Mouse (Mus musculus) embryonic stem cell, embryonic (primary cell): ENCODE measurements at regions not wholly inside any gene's neighbourhood (a gene's known extent, or its start where the extent isn't known, plus 50 kb on each side); places are given as distances from the start of the nearest gene placed in this dataset.

Experiments
- CTCF ChIA-PET, 4 experiments: fragments of 300-600 bp in 2 of 4; fragments of 350-600 bp in 2 of 4; sonication (Branson Sonifier 250); formaldehyde crosslinking; loops; one replicate each; lab custom pipeline; 2022; ENCODE audit warnings: inconsistent platforms in 2 of 4; lab: Charles Lee
- POLR2A ChIA-PET, 4 experiments: fragments of 300-600 bp in 2 of 4; fragments of 350-600 bp in 2 of 4; sonication (Branson Sonifier 250); formaldehyde crosslinking; loops; one replicate each; lab custom pipeline; 2022; ENCODE audit warnings: antibody characterized with exemption in 4 of 4, inconsistent platforms in 1 of 4; lab: Charles Lee

DNA sequence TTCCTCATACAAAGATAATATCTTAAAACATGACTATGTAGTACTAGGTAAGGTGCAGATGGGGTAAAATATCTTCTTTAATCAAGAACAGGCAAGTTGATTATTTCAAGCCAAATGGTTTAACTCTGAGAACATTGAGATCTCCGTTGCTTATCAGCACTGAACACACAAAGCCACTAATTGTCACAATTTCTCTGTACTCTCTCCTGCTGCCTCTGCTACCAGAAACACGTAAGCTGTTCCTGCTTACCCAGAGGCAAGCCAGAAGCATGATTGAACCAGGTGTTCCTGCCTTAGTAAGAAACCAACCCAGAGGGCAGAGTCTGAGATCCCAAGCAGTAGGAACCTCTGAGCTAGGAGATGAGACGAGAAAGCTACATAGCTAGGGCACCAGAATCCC is 164.1 kb downstream of the Irx2 start:
- CTCF ChIA-PET, result no interaction called here
- POLR2A ChIA-PET, result no interaction called here

DNA sequence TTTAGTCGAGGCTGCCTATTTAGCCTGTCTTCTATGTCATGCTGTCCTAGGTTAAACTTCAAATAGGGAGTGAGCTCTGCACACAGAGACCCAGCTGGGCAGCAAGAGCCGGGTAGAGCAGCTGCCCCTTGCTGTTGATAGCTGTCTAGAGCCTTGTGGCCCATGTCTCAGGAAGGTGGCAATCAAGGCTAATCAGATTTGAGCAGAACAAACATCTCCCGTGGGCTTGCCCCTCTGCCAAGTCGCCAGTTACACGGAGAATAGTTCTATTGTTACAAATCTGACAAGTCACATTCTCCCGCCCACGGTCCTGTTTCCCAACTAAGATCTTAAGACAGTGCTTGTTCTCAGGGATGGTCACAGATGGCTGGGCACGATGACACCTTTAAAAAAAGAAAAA is 171.4 kb downstream of the Irx2 start:
- ChIA-PET CTCF (no interaction called here), POLR2A (no interaction called here)

DNA sequence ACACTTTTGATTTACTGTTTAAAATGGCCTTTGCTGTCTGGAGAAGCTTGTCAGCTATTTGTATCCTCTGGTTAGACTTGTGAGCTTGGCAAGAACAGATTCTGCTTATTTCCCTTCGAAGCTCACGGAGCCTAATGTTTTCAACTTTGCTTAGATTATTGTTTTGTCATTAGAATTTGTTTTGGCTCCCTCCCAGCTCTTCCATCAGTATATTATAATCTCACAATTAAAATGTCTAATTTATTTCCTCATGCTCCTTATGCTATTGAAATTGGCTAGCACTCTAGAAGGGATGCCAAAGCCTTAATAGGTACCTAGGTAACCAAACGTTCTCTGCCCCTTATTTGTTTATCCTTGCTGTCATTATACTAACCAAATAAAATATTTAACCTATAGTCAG is 171.9 kb downstream of the Irx2 start:
- CTCF ChIA-PET, result no interaction called here
- POLR2A ChIA-PET, result interaction anchor here in 1 of 4 experiments (0.6 kb wide), 1 partner anchor 166 kb away, joined by 5 read pairs; no protein-coding TSS in a partner anchor

DNA sequence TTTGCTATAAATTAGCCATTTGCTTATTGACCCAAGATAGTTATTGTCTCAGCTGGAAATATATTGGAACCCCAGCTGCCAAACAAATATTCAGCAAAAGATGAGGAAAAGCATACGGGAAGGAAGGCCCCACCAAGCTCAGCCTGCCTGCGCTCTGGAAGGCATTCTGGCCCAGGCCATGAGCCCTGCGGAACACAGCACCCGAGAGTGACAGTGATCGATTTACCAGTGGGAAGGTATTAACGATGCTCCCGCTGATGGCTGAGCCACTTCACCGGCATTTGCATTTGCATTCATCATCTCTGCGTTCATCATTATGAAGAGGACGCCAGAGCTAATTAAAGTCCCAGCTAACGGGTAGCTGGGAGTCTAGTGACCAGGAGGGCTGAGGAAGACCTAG is 174.8 kb downstream of the Irx2 start:
- ChIA-PET POLR2A (no interaction called here), CTCF (no interaction called here)

DNA sequence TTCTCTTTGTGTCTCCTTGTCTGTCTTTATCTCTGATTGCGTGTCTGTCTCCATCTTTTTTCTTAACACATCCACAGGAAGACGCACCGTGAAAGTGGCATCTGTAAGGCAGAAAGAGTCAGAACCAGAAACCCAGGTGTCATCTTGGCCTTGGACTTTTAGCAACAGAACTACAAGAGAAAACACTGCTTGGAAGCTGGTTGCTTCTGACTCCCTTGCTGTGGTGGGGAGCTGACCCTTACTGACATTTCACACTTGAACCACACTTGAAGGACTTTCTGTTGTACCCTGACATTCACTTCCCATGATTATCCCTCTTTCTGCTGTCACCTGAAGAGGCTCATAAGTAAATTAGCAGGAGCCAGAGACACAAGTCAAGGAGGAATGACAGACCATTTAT is 180.6 kb downstream of the Irx2 start:
- CTCF ChIA-PET, result no interaction called here
- POLR2A ChIA-PET, result no interaction called here

DNA sequence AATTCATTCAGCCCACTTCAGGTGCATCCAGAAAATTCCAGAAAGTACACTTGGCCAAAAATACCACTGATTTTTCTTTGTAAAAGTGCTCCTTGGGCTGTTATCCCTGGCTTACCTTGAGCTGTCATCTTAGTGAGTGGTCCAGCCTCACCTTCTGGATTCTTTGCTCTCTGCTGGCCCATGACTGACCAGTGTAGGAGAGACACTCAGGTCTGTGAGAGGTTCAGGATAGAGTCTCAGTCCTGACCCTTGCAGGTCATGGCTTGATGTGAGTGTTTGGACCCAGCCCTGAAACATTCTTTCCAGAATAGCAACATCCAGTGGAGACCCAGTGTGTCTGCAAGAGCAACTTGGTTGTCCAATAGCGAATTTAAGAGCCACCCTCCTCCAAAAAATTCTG is 182.0 kb downstream of the Irx2 start:
- ChIA-PET POLR2A (no interaction called here), CTCF (no interaction called here)

DNA sequence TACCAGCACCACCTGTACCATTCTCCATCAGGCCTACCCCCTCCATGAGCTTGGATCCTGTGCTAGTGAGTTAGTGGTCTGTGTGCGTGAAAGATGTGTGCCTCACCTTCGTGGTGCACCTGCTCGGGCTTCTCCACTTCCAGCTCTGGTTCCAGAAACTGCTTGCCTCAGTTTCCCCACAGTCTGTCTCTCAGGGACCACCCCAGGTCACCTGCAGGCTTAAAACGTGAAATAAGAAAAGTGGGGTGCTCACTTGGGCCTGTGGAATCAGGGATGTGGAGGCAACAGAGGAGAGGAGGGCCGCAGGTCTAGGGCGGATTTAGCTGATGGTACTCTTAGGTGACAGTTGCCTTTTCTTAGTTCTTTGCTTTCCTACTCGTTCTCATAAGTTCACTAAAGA is 186.0 kb downstream of the Irx2 start:
- POLR2A ChIA-PET, result no interaction called here
- CTCF ChIA-PET, result interaction anchor here in 1 of 4 experiments (1.0 kb wide), 1 partner anchor 26 kb away, joined by 3 read pairs; no protein-coding TSS in a partner anchor

DNA sequence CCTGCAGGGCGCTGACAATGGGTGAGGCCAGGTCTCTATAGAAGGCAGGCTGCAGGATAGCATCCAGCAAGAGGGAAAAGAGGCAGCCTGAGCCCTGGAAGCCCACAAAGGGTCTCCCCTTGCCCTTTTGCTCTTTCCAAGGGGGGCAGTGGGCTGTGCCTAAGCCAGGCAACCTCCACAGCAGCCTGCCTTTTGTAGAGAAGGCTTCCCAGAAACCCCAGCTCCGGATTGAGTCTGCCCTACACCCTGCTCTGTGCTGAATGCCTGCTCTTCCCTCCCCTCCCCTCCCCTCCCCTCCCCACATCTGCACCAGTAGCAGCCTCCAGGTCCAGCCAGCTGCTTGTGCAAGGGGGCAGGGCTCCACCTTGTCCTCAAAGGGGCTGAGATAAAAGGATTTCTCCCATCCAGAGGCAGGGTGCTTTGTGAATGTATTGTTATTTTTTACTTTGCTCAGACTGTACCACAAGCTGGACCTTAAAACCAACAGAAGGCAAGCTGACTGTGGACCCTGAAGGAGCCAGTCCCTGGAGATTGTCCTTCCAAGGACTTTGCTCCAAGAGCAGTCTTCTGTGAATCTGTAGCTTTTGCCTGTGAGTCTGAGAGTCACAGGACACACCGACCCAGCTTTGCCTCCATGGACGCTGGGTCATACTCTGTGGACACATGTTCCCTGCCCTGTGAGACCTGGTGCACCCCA is 186.8 kb downstream of the Irx2 start:
- ChIA-PET CTCF (interaction anchor here in 1 of 4 experiments (1.0 kb wide), 1 partner anchor 27 kb away, joined by 3 read pairs; no protein-coding TSS in a partner anchor), POLR2A (no interaction called here)

DNA sequence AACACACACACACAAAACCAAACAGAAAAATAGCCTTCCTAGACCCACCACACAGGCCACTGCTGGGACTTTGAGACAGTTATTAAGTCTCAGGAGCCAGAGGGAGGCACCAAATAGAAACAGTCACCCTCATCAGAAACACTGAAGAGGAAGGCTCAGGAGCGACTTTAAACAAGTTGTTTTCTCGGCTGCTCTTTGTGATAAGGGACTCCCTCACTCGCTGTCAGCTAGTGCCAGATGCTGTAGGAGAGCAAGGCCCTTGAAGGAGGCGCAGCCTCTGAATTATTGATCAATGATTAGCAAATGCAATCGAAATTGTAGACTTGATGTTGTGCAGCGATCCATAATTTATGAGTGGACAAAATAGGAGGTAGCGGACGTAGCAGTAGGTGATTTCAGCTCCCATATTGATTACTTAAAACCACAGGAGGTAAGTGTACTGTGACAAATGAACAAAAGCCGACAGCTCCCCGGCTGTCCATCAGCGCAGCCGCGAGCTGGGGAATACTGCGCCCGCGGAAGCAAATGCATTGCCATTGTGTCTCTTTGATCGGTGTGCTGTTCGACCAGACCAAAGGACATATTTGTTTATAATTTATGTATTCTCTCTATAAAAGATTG is 187.4 kb downstream of the Irx2 start:
- CTCF ChIA-PET, result interaction anchor here in 1 of 4 experiments (1.0 kb wide), 1 partner anchor 27 kb away, joined by 3 read pairs; no protein-coding TSS in a partner anchor
- POLR2A ChIA-PET, result interaction anchor here in 1 of 4 experiments (0.5 kb wide), 1 partner anchor 20 kb away, joined by 12 read pairs; no protein-coding TSS in a partner anchor

DNA sequence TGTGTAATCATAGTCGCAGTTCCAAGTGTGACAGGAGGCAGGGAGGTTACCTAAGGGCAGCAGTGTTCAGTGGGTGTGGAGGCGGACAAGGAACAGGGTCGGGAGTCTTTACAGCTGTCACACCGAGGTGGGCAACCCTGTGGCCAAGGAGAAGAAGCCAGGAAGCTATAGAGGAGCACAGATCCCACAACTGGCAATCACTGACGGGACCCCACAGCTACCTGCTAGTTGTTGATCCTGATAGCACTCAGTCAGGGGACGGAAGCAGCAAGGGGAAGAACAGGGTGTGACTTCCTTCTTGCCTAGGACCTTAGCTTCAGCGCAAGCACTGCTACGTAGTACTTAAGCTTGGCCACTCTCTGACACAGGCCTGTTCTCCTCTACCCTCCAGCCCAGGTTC is 188.2 kb downstream of the Irx2 start:
- ChIA-PET CTCF (no interaction called here), POLR2A (interaction anchor here in 1 of 4 experiments (0.5 kb wide), 1 partner anchor 19 kb away, joined by 12 read pairs; no protein-coding TSS in a partner anchor)

DNA sequence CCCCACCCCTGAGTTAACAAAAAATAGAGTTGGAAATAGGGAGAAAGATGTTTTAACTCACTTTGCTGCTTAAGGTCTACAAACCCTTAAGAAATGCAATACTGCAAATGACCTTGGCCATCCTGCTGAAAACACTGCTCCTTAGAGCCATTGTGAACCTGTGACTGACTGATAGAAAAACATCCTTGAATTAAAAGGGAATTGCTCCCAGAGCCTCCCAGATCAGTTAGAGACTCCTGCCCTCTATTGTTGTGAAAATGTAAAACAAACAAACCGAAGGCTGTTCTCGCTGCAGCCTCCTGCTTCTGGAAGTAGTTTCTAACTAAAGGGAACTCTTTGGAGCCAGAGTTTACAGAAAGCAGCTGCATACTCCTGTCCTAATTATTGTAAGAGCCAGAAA is 188.9 kb downstream of the Irx2 start:
- CTCF ChIA-PET, result interaction anchor here in 1 of 4 experiments (1.2 kb wide), 1 partner anchor 190 kb away, joined by 3 read pairs; no protein-coding TSS in a partner anchor
- POLR2A ChIA-PET, result no interaction called here

DNA sequence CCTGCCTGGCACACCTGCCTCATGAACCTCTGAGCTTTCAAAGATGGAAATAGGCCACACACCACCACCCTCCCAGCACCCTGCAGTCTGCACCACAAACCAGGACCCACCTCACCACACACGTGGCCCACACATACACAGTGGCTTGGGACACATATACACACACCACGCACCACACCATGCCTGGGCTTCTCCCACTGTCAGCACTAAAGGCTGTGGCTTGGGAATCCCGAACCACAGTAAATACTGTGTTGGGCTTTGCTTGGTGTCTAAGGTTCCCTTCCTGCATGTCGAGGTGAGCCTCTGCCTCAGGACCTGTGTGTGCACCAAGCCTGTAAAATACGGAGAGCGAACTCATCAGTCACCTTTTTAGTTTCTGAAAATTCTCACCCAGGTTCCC is 189.3 kb downstream of the Irx2 start:
- ChIA-PET POLR2A (no interaction called here), CTCF (interaction anchor here in 1 of 4 experiments (1.2 kb wide), 1 partner anchor 191 kb away, joined by 3 read pairs; no protein-coding TSS in a partner anchor)

DNA sequence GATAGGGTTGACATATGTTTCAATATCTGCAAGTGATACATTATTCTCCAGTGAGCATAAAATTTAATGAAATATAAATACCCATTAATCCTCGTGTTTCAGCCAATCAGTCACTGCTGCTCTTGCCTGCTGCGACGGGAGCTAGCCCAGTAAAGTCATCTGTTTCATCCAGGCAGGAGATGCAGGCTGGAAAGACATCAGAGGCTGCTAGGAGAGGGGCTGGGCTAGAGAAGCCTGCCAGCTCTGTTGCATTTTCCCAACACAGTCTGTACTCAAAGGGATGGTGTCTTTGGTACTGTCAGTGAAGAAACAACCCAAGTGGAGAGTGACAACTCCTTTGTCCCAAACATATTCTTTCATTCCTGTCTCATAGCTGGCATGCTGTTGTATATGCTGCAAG is 198.0 kb downstream of the Irx2 start:
- POLR2A ChIA-PET, result no interaction called here
- CTCF ChIA-PET, result no interaction called here

DNA sequence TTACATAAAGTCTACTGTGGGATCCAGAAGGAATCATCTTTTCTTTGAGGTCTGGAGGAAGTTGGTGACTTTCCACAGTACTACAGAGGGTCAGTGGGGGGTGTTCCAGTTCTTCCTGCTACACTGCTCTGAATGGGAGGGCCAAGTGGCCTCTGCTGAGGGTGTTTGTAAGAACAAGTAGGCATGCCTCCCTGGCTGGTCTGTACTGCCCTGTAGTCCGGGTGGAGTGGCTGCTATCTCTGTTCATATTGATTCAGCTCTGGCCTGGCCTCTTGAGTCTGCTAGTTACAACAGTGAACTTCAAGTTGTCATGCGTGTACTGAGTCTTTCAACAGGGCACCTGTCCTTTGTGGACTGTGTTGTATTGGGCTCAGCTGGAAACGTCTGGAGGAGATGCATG is 200.7 kb downstream of the Irx2 start:
- POLR2A ChIA-PET, result no interaction called here
- CTCF ChIA-PET, result no interaction called here

DNA sequence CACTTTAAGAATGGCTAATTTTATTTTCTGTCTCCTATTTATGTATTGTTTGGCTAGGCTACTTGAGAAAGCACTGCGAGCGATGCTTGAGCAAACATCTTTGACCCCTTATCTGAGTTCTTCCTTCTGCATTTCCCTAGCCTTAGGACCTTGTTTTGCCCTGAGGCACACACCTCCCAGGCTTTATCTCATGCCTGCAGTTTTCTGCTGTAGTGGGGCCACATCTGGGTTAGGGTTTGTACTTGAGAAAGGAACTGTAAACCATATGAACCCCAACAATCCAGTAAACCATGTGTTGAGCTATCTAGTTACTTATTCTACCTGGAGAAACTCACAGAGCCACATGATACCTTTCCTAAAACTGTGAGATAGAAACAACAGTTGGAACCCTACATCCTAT is 204.7 kb downstream of the Irx2 start:
- CTCF ChIA-PET, result no interaction called here
- POLR2A ChIA-PET, result no interaction called here

DNA sequence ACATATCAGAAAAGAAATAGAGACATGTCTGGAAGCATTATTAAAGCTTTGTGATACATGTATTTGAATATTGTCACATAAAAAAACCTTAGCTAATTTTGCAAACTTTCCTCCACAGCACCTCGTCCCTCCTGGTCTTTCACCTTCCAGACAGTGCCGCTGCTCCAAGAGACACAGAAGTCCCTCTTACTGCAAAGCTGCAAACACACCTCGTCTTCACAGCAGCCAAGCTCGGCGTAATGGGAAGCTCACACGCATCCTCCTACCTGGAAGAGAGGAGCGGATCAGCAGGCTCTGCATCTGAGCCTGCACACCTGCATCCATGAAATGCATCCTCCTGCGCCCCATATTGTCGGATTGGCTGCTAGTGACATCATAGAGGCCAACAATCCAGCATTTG is 208.4 kb downstream of the Irx2 start:
- POLR2A ChIA-PET, result no interaction called here
- CTCF ChIA-PET, result interaction anchor here in 1 of 4 experiments (1.5 kb wide), 1 partner anchor 11 kb away, joined by 3 read pairs; no protein-coding TSS in a partner anchor

DNA sequence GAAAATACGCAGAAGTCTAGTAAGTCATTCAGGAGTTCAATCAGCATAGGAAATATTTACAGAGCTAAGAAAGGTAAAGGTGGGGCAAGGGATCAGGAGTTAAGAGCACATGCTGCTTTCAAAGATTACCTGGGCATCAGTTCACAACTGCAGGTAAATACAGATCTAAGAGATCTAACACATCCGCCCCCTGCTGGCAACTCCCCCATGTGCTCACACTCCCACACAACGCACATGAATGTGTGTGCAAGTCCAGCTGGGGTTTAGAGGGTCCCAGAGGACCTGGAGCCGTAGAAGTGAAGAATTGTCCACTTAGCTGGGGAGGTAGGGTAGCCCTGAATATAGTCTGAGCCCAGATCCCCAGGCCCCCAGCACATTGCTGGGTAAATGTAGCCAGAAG is 219.5 kb downstream of the Irx2 start:
- CTCF ChIA-PET, result interaction anchor here in 3 of 4 experiments (0.6 to 0.8 kb wide), 3 partner anchors 11 to 469 kb away, joined by 3 to 5 read pairs (median 3); no protein-coding TSS in a partner anchor
- POLR2A ChIA-PET, result no interaction called here

DNA sequence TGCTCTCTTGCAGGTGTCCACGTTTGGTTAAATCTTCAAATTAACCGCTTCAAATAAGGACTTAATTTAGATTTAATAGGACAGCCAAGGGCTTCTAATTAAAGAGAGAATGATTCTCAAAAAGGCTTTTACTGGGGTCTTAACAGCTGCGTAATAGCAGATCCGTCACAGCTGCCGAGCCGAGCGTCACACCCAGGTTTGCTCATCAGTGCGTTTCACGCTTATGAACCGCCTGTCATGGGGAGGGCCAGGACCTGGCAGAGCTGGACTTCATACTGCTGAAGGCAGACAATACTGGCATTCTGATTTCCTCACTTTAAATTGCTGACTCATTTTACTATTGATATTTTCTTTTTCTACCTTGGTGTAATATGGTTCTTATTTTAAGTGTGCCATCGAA is 221.2 kb downstream of the Irx2 start:
- ChIA-PET CTCF (no interaction called here), POLR2A (no interaction called here)

DNA sequence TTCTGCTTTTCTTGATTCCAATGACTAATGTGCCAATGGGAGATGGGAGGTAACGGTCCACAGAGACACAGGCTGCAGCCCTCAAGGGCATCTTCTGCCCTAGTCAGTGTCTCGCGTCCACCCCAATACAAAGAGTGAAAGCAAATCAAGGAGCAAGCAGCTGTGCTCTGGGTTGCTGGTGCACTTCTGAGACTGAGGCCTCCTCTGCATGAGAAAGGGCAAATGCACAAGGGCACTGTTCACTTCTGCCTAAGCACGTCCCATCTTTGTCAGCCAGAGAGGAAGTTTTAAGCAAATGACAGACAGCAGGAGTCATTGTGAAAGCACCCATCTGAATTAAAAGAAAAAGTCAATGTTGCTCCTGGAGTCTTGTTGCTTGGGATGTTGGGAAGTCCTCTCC is 224.3 kb downstream of the Irx2 start:
- POLR2A ChIA-PET, result no interaction called here
- CTCF ChIA-PET, result no interaction called here

DNA sequence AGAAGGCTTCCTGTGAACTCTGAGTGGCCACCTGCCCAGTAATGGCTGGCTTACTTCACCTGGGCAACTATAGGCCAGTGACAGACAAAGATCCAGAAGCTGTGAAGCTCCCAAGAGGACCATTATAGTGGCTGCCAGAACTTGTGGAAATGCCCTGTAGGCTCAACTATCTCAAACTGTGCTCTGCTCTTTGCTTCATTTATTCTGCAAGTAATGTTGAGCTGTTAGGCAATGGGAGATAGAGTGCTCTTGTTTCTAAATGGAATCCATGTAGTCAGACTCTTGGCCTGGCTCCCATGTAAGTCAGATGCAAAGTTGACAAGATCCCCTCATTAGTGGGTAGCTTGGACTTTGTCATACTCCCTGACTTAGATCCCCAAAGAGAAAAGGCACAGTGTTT is 247.3 kb downstream of the Irx2 start:
- CTCF ChIA-PET, result no interaction called here
- POLR2A ChIA-PET, result no interaction called here

DNA sequence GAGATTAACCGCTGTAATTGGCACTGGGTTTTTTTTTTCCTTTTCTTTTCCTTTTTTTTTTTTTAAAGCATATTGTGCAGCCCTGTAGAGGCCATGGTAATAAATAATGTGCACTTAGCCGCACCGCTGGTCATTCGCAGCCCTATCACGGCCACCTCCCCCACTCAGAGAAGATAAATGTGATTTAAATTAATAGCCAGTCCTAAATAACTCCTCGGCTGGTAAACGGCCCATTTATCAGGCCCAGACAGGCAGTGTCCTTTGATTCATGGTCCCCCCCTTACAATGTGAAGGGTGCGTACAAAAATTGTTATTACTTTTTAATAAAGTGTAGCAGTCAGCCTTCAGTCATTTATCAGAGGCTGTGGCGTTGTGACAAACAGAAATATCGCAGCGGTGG is 266.4 kb downstream of the Irx2 start:
- POLR2A ChIA-PET, result no interaction called here
- CTCF ChIA-PET, result no interaction called here
